Mouse (Mus musculus): ENCODE results near the gene Abcd4.

- TF ChIP-seq CTCF (IDR thresholded peaks at IDR 0.05; ENCODE audit: extremely low read depth, insufficient read depth, insufficient read length, insufficient replicate concordance) = no peak
- no peak for TF ChIP-seq POLR2A (IDR thresholded peaks at IDR 0.05; ENCODE audit: low read depth, low read length)
Measured at GRCm38 (mm10) chr12:84640253-84640652, 23.0 kb upstream of the Abcd4 start.
